Mouse (Mus musculus) CD8-positive naive resting alpha-beta T cell, adult 2 months (primary cell): ENCODE data around the gene Adm2.

ENCODE experiments used
- DNase-seq, 2 experiments: peaks; one replicate each; pipeline ENCODE4 v3.0.0; 2022; ENCODE audit warnings: low read depth in 2 of 2, low spot score in 2 of 2

Adm2 gene

DNA sequence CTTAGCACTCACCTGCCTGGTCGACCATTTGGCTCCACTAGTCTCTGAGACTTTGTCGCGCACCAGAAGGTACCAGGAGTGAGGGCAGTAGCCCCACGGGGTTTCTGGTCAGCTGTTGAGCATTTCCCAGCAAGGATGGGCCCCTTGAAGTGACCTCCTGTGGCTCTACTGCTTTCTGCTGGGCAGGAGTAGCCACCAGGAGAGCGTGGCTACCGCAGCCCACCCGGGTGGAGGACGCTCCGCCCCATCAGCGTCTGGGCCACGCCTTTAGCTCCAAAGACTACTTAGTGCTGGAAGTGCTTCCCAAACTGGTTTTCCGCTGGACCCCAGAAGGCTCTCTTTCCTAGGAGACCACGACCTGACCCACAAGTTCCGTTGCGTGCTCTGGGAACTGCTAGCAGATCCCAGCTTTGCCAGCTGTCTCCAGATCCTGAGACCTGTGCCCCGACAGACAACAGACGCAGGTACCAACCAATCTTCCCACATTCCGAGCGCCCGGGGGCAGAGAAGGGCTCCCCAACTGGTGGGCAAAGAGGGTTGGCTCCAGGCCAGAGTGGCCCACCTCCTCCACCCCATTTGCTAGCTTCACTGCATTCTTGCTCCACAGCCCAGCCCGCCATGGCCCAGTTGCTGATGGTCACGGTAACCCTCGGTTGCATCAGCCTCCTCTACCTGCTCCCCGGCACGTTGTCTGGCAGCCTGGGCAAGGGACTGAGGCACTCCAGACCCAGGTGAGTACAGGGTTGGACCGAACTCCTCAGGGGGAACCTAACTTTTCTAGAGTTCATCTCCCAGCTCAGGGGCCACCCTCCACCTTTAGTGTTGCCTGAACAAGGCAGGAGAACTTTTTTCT is at the start of gene Adm2:
Gene Adm2, plus strand, starts transcription at position 51 of the 853 bp plus-strand sequence.
- DNase-seq: no peak

DNA sequence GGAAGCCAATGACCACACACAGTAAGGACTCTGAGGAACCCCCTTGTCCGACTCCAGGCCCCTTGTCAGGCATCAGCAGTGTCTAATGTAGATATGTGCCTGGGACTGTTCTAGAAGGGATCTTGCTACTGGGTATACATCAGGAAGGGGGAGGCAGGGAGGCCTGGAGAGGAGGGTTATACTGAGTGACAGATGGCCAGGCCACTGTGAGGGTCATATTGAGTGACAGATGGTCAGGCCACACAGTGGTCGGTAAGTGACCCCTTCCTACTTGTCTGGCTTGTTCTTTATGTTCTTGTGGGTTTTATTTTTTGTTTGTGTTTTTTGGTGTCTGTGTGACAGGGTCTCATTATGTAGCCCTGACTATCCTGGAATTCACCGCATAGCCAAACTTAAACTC is 47.0 kb upstream of the Adm2 start:
- no peak for DNase-seq

DNA sequence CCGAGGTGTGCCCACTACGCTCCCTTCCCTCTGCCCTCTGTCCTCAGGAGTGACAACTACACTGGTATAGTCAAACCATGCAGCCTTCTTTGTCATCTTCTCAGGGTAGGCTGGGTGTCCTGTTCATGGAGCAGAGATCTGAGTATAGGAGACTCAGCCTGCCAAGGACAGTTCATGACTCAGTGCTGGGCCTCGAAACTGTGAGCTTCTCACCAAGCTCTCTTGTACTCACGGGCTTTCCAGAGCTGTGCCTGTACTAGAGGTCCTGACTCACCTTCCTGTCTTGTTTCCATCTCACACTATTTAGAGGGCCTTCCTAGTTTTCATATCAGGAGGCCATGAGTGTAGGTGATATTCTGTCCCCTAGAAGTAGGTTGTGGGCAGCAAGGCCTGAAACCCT is 45.2 kb upstream of the Adm2 start:
- DNase-seq: no peak

DNA sequence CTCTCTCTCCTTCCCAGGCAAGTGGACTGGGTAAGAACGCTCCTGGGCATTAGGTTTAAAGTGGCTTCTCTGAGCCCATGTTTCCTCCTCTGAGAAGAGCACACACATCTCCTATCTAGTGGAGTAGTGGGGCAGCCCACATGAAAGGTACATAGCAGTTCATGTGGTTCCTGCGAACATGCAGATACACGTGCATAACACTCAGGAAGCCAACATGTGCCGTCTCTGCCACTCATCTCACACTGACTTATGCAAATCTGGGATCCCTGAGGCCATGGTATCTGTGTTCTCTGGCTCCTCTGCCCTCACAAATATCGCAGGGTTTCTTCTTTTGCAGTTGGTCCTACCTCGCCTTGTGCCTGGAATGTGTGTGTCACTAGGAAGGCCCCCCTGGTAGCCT is 40.0 kb upstream of the Adm2 start:
- DNase-seq: peak; percentile 28 to 44

DNA sequence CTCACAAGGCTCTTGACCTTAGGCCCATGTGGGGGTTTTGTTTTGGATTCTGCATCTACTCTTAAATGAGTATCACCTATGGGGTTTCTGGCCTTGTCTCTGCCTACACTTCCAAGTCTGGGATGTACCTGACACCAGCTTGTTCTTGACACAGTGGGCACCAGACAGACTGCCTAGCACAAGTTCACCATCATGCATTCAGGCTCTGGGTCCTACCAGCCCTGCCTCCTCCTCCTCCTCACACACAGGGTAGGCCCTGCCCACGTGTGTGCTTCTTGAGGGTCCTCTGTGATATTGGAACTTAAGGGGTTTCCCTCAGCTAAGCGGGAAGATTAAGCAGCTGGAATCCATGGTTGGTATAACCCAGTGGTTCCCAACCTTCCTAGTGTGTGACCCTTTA is 38.4 kb upstream of the Adm2 start:
- DNase-seq: no peak

DNA sequence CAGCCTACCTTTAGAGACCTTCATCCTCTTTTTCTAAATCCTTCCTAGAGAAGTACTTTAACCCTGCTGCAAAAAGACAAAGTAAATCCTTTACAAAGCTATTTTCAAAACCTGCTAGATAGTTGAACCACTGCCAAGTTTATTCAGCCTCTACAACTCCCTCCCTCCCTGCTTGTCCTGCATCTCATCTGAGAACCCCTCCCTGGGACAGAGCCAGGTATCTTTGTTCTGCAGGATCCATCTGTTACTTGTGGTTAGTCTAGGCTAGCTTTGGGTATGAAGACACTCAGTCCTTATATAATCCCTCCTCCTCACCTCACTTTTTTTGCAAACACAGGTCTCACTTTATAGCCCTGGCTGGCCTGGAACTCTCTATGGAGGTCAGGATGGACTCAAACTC is 37.5 kb upstream of the Adm2 start:
- DNase-seq: no peak

DNA sequence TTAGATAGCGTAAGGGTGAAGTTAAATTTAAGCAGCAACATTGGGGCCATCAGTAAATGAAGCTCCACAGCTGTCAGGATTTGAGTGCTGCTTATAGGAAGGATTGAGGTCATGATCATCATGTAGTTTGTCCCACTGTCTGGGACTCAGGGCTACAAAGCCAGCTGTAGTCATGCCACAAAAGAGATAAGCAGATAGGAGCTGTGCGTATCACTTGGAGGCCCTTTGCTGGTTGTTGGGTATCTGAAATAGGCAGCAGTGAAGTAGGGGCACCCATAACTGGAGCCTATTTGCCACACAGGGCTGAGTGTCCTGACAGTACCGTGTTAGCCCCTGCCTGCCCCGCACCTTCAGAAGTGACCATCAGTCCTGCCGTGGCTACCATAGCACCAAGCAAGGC is 37.0 kb upstream of the Adm2 start:
- DNase-seq: no peak

DNA sequence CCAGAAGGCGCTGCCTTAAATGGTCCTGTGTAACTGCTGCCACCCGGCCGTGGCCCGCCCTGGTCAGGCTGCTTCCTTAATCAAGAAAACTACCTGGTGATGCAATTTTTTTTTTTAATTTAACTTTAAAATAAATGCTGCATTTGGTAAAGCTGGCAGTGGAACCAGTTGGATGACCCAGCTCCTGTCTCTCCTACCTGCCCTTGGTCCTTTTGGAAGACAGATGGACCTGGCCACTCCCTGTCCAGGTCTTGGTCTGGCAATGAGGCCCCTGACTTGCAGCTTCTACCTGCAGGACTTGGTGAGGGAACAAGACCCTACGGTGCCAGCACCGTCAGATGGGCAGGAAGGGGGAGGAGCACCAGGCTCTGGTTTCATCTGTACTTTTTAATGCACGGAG is 36.4 kb upstream of the Adm2 start:
- DNase-seq: no peak

DNA sequence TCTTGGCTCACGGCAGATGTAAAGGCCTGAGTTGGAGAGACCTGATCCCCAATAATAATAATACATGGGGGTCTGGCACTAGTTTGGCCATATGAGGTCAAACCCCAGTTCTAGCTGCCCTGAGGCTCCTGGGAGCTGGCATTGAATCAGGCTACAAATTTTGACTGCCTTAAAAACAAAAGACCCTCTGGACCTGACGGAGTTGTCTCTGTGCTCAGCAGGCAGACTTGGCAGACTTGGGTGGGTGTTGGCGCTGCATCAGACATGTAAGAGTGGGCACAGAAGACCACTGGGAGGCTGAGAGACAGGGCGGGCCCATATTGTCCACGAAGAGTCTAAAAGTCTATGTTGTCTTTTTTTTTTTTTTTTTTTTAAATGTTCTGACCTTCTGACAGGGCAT is 35.9 kb upstream of the Adm2 start:
- no peak for DNase-seq

DNA sequence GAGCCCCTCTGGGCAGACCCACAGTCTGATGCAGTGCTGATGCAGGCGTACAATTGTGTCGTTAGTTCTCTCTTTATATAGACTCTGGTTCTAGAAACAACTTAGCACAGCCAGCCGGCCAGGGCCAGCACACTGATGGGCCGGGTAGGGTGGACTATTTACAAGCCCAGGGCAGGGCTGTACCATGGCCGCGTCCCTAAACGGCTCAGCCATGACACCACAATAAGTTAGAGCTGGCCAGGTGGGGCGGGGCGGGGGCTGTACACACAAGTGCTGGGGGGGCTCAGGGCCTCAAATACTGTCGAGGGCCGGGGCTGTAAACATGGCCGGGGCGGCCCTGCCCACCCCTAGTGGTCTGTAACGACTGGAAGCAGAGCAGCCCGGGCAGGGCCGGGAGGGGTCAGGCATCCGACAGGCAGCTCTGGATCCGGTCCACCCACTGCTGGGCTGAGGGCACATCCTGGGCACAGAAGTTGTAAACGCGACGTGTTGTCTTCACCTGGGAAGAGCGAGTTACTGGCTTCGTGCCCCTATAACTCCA is 34.2 kb upstream of the Adm2 start:
- no peak for DNase-seq

DNA sequence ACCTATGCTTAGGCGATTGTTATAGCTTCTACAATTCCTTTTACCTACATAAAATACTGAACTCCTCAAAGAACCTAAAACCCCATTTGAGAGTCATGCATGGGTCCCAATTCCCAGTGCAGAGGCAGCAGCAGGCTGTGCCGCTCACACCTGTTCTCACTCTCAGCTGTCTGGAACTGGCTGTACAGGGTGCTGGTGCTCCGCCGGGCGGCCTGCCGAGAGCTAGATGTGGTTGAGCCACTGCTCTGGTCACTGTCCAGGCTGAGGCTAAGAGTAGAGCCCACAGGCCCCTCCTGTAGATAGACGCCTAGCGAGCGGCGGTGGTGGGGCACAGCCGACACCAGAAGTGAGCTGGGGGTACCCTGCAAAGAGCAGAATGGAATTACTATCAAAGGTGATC is 33.1 kb upstream of the Adm2 start:
- no peak for DNase-seq

DNA sequence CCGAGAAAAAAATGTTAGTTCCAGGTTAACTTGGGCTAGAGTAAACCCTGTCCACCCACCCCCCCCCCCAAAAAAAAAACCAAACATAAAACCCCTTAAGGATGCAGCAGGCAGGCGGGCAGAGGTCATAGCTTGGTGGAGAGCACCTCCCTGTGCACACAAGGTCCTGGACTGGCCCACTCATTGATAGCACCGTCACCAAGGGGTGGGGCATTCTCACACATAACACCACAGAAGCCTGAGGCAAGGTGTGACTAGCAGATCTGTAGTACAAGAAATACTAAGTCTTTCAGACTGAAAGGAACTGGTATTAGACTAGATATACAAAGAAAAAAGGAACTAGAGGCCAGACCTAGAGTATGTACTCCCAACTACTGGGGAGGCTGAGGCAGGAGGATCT is 31.0 kb upstream of the Adm2 start:
- DNase-seq: no peak

DNA sequence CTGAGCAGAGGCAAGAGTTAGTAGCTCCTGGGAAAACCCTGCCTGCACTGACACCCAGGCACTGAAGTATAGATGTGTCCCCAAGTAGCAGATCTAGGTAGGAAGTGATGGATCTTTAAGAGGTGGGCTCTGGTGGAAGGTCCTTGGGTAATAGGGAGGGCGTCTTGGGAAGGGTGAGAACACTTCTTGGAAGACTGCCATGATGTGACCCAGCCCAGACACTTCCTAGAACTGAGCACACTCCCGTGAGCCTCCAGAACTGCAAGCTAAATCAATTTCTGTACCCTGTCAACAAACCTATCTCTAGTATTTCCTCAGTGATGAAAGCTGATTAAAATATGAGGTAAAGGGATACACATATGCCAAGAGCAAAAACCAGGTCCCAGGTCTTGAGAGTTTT is 29.7 kb upstream of the Adm2 start:
- DNase-seq: no peak

DNA sequence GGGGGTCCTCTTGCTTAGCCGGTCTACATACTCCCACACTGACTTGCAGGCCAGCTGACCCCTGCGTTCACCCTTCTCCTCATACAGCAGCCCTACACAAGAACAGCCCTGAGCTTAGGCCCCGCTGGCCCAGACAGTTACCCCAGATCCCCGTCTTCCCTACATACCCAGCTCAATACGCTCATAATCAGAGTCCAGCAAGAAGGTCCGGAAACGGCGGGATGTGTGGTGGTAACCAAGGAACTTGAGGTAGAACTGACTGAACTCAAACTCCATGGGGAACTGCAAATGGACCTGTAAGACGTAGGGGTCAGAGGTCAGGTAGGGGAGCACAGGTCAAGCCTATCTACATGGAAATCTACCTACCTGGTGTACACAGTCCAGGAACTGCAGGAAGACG is 28.7 kb upstream of the Adm2 start:
- DNase-seq: no peak

DNA sequence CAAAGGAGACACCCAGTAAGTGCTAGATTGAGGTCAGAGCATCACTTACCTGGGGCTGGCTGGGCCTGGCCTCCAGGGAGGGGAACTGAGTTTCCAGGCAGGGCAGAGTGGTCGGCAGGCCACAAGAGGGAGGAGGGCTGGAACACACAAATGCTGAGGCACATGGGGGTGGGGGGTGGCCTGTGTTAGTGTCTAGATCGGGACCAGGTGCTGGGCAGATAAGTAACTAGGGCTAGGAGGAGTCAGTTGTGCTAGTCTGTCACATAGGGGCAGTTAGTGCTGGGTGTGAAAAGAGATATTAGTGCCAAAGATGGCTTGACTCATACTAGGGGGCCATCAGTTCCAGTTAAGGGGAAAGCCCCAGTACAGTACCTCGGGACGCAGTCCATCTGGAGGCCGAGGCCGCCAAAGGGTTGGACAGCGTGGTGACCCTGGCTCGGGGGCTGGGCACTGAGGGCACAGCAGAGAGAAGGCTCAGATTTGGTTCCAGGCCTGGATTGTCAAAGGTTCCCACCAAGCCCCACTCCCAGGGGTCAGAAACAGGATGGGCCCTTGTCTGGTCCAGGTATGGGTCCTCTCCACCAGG is 26.8 kb upstream of the Adm2 start:
- DNase-seq: no peak

DNA sequence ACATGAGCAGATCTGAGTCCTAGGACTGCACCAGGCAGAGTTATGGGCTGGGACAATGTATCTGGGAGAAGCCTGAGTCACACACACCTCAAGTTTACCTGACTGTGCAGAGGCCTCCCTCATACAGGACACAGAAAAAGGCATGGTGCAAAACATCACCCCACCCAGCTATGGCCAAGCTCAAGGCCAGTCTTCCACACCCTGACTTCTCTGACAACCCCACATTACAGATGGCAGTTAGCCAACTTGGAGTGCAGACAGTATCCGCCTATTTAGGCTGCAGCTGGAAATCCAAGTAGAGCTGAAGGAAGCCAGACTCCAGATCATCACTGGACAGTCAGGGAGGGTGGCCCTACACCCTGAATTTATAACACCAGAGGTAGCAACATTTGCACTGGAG is 26.1 kb upstream of the Adm2 start:
- no peak for DNase-seq

DNA sequence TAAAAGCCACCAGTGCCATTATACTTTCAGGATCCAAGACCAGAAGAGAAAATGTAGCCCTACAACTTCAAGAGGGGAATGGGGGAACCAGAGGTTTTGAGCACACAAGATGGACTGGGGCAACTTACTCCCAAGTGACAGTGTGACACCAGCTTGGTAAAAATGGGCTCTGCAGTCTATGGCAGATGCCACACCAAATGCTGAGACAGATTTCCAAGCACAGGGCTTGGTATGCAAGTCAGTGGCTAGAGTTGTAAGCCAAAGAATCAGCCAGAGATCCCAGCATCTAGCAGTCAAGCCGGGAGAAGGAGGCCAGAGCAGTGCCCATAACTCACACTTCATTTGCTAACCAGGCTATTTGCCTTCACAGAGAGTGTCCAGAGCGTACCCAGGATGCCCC is 24.8 kb upstream of the Adm2 start:
- no peak for DNase-seq

DNA sequence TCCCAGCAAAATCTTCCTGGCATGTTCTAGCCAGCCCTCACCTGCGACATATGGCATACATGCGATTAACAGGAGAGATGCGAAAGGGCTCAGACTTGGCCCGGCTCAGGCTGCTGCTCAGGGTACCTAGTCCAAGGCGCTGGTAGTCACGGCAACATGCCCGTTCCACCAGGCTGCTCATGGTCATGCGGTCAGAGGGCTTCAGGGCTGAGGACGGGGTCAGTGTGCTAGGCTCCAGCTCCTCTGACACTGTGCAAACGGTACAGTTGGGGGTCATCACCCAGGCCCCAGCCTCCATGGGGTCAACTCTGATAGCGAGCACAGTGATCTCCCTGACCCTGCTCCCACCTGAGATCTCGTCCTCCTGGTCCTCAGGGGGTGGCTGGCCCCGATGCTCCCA is 22.3 kb upstream of the Adm2 start:
- DNase-seq: no peak

DNA sequence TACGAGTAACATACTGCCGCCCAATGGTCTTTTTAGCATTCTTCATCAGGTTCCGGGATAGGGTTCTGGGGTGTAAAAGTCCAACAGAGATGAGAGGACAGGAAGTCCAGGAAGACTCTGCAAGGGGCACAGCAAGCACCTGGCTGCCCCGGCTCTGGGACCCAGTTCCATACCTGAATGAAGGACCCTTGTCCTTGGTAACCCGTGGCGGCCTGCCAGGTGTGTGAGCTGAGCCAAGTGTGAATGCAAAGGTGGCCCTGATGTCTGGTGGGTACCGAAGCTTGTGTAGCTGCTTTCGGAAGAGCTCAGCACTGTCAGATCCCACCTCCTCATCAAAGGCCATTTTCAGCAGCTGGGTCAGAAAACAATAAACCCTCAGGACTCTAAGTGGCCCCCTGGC is 21.9 kb upstream of the Adm2 start:
- no peak for DNase-seq

DNA sequence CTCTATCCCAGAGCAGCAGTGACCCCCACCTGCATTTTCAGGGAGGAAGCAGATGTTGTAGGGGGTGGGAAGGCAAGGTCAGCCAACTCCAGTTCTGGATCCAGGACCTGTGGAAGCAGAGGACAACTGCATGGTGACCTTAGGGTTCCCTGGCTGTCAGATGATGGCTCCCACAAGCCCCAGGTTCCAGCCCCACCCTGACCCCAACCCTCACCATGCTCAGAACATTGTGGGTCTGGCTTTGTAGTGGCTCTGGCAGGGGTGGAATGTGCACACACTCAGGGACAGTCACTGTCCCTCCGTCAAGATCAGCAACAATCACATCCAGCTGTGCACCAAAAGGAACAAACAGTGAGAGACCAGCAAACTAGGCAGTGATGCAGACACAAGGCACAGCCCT is 16.6 kb upstream of the Adm2 start:
- no peak for DNase-seq

DNA sequence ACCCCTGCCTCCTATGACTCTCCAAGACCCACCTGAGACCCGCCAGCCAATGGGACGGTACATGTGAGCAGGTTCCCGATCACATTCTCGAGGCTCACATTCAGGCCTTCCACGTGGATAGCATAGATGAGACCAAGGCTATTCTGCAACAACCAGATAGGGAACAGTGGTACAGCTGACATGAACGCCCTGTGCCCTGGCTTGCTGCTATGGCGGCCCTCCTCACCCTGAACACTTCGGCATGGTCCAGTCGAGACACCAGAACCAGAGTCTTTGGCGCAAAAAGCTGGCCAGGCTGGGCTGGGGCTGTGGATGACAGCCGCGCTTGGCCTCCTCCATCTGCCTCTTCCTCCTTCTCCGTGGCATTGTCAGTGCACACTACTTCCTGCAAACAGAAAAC is 15.1 kb upstream of the Adm2 start:
- DNase-seq: no peak

DNA sequence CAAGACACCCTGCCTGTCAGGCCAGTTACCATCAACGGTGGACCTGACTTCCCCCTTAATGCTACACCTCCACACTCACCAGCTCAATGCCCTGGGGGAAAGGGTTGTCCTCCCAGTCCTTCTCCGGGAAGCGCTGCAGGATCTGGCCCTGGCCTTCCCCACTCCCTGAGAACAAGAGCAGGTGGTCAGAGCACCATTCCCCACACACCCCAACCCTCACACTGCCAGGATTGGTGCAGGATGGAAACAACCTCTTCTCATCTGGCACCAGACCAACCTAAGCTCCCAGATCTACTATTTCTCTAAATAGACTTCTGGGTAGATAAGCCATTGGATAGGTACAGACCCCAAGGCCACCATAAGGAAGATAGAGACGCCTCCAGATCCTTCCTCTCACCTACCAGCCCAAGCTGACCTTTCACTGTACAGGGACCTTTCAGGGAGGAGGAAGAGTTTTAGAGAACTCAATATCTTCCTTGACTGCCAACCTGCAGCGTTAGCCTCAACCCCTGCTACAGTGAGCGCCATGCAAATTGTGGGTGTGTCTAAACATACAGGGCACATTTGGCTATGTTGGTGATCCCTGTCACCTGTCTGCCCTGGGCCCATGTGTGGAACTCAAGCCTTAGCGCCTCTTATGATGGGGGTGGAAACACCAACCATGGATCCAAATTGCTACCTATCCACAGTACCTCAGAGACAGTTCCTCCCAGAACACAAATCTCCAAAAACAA is 13.9 kb upstream of the Adm2 start:
- no peak for DNase-seq
